Mouse (Mus musculus) heart, postnatal 4 days (tissue): ENCODE results near the gene Dpysl4. TPM values are rescaled to one million over a fixed set of nuclear protein-coding genes. Genes with fewer than 3 reads are reported as not detected.

Experiments
- DNase-seq: peaks from one replicate; pipeline ENCODE4 v3.0.0; 2021
- total RNA-seq, 2 experiments: library from RNA; stranded (reverse); gene quantifications; 2 replicates each; pipeline ENCODE4 v1.2.3; 2021

Gene Dpysl4
- 1 to 10 TPM; 1.9 to 3.1 TPM for total RNA-seq

DNA sequence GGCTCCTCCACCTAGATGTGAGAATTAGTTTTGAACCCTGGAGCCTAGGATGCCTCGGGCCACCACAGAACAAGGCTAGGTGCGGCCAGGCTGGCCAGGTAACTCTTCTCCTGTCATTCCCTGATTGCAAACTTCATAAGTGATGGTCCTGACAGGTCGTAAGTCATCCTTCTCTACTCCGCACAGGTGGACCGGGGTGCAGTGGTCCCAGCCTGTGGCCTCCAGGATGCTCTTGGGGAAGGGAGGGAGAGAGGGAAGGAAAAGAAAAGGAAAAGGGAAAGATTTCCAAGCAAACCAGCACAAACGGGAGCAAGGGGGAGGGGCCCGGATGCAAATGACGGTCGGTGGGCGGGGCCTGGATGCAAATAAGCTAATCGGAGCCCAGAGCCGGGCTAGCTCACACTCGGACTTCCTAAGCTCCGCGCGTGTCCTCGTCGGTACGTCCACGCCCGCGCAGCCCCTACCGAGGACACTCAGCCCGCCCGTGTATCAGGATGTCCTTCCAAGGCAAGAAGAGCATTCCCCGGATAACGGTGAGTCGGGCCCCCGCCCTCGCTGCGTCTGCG is at the start of gene Dpysl4:
Gene Dpysl4 (plus strand): TSS at position 373 of the 566 bp plus-strand sequence.
- peak; percentile 66 for DNase-seq

DNA sequence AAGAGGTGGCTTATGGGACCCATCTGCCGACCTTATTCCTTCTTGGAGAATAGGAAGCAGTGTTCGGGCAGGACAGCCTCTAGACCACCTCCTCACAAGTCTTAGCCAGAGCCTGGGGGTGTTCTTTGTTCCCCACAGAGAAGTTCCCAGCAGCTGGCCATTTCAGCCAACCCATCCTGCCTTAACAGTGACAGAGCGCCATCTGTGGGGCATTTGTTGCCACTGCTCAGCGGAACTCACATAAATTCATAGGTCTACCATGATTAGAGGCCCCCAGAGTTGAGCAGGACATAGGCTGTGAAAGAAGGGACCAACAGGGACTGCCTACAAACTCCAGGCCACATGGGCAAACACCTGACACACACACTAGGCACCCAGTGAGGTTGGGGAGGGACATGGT is 22.4 kb upstream of the Dpysl4 start:
- DNase-seq: no peak

DNA sequence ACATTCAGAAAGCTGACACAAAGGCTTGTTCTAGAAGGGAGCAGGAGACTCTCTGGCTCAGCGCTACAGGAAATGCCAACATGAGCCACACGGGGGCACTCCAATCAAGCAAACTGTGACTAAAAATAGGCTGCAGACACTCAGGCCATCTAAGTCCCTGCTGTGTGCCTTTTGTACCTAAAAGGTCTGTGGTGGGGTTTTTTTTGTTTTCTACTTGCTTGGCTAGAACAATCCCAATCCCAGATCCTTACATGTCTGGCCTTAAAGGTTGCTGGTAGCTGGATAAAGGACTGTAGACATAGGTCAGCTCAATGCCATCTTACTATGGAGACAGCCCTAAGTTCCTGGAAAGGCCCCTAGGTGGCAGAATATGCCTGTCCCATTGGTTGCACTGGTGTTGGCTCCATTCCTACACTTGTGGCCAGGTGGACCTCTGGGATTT is 17.6 kb upstream of the Dpysl4 start:
- DNase-seq: peak; percentile 80

DNA sequence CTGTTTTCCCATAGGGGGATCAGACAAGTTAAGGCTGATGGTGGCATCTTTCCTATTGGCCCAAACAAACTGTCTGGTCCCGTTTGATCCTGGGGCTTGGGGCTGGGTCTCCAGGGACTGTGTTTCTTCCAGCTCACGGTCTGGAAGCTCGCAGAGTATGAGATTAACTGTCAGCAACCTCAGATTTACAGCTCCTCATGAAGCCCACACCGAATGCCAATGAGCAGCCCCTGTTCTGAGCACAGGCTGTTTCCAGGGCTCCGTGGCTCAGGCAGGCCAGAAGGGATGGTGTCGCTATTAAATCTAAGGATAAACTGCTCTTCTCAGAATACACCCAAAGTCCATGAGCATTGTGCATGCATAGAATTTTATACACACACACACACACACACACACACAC is 11.6 kb upstream of the Dpysl4 start:
- no peak for DNase-seq

- DNase-seq: no peak
Observed at GRCm38 (mm10) chr7:139075054-139075794, 10.6 kb upstream of the Dpysl4 start.

GRCm38 (mm10) chr7:139077283-139077682 is 8.5 kb upstream of the Dpysl4 start:
- DNase-seq: no peak

DNA sequence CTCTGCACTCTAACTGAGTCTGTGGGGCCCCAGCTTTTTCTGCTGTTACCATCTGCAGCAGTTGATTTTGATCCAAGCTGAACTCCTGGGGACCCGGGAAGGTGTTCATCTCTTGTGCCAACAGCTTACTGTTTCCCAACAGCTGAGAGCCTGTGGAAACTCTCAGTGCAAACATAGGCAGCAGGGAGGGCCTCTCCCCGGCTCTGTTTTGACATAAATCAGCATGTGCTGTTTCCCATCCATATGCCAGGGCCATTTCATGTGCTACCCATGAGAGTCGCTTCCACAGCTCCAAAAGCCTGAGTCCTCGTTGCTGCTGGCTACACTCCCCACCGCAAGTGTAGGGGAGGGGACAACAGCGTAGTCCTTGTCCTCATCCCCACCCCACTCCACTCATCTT is 7.6 kb upstream of the Dpysl4 start:
- DNase-seq: no peak

- no peak for DNase-seq
Observed at GRCm38 (mm10) chr7:139079141-139079540, 6.7 kb upstream of the Dpysl4 start.

GRCm38 (mm10) chr7:139080714-139081113 is 5.1 kb upstream of the Dpysl4 start:
- no peak for DNase-seq

DNA sequence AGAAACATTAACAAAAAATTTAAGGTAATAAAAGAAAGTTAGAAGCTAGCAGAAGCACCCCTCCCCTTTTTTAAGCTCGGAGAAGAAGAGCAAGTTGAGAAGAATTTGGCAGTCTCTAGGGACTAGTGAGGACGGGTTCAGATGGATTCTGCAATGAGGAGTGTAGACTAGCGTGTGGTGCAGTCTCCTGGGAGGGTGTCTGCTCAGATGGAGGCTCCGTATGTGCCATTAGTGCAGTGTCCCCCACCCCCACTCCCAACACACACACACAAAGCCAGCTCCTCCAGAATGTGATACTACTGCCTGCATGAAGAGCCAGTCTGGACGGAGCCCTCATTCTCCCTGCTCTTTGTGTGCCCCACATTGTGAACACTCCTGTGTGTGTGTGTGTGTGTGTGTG is 4.6 kb upstream of the Dpysl4 start:
- no peak for DNase-seq

DNA sequence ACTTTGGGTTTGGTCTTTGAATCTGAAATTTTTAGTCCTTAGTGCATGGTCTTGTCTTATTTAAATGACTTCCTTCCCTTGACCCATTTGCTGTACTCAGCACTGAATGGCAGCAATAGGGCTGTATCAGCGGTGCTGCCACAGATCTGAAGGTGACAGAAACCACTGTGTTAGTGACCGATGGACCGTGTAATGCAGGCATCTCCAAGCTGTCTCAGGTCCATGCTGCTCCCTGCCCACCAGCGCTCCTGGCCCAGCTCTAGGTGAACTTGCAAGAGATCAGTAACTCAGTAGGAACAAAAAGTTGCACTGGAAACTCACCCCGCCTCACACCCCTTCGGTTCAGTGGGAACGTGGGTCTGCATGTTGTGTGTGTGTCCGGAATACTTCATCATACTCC is 3.5 kb upstream of the Dpysl4 start:
- no peak for DNase-seq

- DNase-seq: no peak
Observed at GRCm38 (mm10) chr7:139084316-139084715, 1.5 kb upstream of the Dpysl4 start.

DNA sequence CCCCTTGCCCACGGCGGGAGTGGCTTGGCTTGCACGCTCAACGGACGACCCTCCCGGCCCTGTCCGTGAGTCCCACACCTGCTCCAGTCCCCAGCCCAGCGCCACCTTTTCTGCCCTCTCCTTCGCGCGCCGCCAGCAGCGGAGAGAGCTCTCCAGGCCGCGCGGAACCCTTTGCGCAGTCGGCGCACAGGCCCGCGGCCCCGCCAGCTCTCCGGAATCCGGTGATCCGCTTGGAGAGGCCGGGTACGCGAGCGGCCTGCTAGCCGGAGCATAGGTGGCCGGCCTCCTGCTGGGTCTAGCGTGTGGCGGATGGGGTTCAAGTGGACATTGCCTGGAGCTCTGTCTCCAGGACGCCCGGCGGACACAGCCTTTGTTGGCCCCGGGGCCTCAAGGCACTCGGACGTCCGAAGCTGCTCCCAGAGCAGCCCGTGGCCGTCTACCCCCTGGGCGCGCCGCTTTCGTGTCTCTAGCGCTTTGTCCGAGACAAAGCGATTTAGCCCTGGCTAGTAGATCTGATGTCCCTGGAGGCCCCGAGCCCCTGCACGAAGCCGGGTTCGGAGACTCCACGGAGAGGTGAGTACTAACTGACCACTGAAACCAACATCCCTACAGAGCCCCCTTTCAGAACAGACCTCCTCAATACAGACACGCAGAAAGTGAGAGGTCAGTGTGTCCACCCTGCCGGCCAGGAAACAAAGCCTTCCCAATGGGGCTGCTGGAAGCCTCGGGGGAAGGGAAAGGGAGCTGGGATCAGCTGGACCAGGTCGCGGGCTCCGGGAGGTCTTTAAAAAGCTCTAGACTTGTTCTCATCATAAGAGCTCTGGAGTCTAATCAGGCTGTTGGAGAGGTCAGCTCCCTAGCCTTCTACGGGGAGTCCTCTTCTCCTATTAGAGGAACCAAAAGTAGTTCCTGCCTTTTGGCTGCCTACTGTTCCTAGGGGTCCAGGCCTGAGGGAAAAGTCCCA is 676 bp downstream of the Dpysl4 start:
- DNase-seq: peak; percentile 42

- peak; percentile 56 for DNase-seq
Observed at GRCm38 (mm10) chr7:139087801-139088200, 2.0 kb downstream of the Dpysl4 start.

GRCm38 (mm10) chr7:139089892-139090874 is 4.4 kb downstream of the Dpysl4 start:
- DNase-seq: no peak

GRCm38 (mm10) chr7:139091681-139092080 is 5.9 kb downstream of the Dpysl4 start:
- no peak for DNase-seq

DNA sequence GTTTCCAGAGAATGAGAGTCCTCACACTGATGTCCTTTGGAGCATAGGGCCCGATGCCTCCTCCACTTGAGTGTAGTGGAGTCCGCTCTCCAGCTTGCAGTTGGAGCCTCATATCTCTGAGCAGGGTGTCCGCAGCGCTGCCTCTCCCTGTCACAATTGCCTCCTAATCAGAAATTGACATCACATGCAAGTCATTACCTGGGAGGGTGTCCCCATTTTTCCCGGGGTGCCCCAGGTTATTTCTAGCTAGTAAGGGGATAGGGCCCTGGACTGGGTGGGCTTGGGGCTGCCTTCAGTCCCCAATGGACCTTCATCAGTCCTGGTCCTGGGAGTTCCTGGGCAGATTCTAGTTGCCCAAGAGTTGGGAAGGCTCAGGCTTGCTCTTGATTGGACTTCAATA is 6.9 kb downstream of the Dpysl4 start:
- no peak for DNase-seq

GRCm38 (mm10) chr7:139093124-139093523 is 7.3 kb downstream of the Dpysl4 start:
- DNase-seq: no peak

DNA sequence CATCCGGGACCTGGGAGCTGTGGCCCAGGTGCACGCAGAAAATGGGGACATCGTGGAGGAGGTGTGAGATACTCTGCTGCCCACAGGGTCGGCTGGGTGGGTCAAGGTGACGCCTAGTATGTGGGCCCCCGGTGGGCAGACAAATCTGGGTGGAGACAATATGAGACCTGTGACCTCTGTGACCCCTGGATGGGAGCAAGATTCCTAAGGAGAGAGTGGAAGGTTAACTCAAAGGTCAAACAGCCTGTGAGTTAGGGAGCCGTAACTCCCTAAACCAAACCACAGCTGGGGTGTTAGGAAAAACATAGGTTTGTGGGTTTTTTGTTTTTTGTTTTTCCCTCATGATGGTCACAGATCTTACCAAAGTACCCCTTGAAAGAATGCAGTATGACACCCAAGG is 8.0 kb downstream of the Dpysl4 start:
- DNase-seq: no peak

DNA sequence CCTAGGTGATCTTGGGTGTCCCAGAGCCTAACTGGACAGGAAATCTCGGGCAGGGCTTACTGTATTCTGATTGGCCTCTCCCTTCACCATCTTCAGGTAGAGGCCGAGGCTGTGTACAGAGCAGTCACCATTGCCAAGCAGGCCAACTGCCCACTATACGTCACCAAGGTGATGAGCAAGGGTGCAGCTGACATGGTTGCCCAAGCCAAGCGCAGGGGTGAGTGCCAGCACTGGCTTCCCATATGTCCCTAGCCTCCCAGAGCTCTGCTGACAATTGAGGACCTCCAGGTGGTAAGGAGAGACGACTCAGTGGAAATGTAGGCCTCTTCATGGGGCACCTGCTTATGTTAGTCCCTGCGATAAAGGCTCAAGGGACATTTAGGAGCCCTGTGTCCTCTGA is 9.0 kb downstream of the Dpysl4 start:
- no peak for DNase-seq

DNA sequence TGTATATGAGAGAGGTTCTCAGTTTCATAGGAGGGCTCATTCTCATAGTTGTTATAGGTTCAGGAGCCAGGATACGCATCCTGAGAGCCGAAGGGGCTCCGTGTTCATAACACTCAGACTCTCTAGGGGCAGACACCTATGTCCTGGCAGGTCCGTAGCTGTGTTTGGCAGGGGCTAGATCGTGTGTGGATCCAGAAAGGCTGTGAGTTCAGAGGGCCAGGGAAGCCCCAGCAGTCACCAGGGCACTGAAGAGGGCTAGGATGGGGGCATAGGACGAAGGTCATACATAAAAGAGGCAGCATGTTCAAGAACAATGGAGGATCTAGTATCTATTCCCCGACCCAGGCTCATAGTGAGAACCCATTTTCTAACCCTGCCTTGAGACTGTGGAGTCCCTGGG is 9.5 kb downstream of the Dpysl4 start:
- no peak for DNase-seq

DNA sequence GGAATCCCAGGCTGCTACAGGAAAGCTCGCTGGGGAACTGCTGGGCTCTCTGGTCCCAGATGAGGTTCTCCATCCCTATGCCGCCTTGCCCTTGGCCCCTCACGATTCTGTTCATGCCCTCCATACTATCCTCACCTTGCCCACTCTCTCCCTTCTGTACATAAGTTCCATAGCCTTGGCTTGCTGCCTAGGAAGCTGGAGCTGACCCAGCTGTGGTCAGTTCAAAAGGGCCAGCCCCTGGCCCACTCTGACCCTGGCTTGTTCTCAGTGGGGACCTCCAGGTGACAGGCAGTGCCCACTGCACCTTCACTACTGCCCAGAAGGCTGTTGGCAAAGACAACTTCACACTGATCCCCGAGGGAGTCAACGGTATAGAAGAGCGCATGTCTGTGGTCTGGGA is 10.6 kb downstream of the Dpysl4 start:
- DNase-seq: no peak
